Mouse (Mus musculus) frontal cortex, postnatal 14 days (tissue): ENCODE results near the gene Gucd1.
"Not testable (repeated sequence)": the region's sequence is repeated elsewhere in the genome, so short reads cannot be mapped to it uniquely, and the experiment has no call there.

ENCODE experiments used
- DNase-seq, 2 experiments: peaks; one replicate each; pipeline ENCODE4 v3.0.0; 2022; ENCODE audit warnings: low spot score in 2 of 2

The Gucd1 gene

DNA sequence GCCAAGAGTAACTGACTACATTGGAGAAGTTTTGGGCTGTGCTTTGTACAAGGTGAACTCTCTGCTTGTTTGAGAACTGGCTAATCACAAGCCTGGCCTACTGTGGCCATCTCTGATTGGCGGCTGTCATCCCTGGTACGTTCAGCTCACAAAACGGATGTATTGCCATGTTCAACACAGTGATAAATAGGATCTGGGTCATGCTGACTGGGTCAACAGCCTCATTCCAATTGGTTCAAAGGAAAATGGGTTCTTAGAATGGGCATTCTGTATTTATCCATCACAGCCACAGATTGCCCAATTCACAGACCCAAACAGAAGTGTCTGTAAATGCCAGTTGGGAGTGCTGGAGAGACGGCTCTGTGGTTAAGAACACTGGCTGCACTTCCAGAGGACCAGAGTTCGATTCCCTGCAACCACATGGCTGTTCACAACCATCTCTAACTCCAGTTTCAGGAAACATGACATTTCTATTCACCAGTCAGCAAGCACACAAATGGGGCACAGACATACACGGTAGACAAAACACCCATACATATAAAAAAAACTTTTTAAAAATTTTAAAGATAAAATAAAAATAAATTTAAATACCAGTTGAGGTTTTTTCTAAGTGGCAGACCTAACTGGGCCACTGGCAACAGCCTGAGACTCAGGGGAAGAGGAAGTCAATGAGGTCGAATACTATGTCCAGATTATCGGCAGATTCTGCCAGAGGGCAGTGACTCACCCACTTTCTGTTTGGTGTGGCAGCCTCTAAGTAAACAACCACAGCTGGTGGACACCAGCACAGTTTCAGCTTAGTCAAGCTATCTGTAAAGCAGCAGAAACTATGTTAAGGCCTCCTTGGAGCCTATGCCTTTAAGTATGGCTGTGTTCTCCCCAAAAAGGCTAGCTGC lies 13.3 kb downstream of the Gucd1 start:
- no peak for DNase-seq

DNA sequence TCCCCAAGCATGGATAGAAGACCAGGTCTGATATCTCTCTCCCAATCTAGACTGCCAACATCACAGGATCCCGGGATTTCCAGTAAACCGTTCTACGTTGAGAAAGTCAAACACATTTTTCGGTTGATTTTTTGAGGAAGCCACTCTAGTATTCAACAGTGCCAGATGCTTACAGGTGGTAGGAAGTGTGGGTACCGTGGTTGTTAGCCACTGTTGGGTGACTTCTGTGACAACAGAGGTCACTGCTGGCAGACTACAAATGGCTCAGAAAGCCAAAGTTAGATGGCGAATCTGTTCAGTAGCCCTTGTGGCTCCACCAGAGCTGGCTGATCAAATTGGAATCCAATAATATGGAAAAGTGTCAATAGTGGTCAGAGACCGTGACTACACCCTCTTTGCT lies 14.1 kb downstream of the Gucd1 start:
- no peak for DNase-seq

DNA sequence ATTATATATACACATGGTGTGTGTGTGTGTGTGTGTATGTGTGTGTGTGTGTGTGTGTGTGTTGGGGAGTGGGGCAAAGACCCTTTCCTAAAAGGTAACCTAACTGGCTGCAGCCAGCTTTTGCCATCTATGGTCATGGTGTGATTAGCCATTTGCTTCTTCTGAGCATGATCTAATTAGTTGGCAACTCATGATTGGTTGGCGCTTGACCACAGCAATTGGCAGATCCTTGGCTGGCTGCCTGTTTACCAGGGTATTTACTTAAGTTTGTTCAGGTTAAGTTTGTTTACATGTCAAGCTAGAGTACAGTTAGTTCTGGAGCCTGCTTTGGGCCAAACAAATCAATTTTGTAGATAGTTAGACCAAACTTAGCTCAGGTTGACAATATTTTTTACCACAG lies 16.1 kb downstream of the Gucd1 start:
- no peak for DNase-seq

DNA sequence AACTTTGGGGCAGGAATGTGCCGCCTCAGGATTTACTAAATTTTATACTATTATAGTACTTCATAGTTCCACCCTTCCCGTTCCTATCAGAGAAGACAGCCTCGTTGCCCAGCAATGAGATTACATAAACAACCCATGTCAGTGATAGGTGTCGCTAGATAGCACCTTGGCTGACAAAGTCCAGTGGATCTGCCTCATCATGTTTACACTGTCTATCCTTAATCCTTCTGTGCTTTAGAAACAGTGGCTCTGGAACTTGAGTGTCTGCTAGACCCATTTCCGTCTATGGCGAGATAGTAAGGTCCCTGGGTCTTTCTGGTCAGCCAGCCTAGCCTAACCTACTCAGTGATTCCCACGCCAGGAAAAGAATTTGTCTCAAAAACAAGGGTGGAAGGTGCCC lies 17.4 kb downstream of the Gucd1 start:
- no peak for DNase-seq

DNA sequence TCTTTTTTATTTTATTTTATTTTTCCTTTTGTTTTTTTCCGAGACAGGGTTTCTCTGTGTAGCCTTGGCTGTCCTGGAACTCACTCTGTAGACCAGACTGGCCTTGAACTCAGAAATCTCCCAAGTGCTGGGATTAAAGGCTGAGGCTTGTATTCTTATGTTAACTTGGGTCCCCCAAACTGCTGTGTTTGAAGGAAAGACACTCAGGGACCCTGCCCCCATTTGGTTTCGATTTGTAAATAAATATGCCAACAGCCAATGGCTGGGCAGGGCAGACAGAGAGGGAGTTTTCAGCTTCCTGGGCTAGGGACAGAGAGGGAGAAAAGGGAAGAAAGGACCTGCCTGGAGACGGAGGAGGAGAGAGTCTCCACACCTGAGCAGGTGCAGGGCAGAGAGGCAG lies 18.0 kb downstream of the Gucd1 start:
- DNase-seq, result no peak

DNA sequence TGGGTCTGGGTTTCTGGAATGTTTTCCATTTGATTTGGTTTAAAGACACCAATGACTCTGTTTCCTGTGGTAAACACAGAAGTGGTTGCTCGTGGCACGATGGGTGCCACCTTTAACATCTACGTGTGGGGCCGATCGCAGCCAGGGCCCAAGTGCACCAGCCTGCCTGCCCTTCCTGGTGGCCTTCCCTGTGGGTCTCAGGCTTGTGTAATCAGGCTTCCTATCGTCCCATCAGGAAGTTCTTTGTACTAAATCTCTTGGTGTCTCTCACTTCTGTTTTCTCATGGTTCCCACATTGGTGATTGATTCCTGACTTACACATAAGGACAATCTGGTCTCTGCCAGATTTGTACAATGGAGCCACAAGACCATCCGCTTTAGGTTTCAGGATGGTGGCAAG lies 18.6 kb downstream of the Gucd1 start:
- DNase-seq, result not testable (repeated sequence)

DNA sequence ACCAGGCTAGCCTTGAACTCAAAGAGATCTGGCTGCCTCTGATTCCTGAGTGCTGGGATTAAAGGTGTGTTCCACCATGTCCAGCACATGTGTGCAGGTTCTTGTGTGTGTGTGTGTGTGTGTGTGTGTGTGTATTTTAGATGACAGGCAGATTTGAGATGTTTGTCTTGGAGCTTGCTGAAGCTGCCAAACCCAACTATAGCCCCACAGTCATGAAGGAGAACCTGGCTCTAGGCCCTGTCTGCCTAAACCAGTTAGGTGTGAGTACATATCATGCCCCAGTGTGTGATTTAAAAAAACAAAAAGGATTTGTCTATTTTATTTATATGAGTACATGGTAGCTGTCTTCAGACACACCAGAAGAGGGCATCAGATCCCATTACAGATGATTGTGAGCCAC lies 21.9 kb downstream of the Gucd1 start:
- DNase-seq, result no peak

DNA sequence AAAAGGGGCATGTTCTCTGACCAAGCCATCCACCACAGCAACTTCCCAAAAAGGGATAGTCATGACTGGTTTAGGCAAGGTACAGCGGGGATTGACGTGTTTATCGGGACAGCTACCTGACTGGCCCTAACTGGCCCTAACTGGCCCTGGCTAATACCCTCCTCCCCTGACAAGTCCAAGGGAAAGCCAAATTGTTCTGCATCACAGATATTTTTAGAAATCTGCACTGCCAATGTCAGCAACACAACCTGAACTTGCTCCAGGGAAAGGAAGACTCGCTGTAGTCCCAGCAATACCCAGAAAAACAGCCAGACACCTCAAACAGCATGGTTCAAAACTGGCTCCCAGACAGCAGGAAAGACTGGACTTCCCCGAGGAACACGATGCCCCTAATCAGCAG lies 22.5 kb downstream of the Gucd1 start:
- DNase-seq, result no peak

DNA sequence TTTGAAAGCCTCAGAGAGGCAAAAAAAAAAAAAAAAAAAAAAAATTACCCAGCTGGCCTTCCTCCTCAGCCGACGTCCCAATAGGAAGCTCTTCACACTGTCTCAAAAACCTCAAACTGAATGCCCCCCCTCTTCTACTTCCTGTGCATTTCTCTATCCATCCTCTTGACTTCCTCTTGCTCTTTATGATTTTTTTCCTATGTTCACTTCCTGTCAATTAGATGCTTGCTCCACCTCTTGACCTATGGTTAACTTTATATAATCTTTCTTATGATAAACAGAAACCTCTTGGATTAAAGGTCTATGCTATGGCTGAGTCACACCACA lies 25.9 kb downstream of the Gucd1 start:
- no peak for DNase-seq

DNA sequence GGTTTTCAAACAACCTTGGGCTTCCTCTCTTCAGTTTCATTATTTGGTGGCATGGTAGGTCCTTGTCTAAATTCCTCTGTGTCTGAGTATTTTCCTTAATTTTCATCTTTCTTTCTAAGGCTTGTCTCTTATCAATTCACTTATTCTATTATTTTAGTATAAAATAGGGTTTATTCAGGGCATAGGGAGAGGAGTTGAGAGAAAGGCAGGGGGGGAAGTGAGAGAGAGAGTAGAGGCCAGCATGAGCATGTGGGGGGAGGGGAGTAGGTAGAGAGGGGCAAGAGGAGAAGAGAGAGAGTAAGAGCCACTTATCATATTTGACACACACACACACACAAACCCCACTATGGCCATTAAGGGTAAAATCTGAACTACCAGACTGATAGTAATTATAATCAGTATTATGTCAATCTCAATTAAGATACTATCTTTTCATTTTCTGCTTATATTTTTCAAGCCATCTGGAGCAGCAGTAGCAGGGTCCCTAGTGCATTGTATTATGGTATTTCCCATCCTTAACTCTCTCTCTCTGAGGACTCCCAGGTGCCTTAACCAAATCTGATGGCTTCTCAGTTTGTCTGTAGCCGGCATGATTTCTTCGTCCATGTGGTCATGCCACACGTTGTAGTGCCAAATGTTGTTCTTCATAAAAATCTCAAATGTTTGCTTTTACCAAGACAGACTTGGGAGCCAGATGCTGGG lies 26.4 kb downstream of the Gucd1 start:
- DNase-seq, result no peak

DNA sequence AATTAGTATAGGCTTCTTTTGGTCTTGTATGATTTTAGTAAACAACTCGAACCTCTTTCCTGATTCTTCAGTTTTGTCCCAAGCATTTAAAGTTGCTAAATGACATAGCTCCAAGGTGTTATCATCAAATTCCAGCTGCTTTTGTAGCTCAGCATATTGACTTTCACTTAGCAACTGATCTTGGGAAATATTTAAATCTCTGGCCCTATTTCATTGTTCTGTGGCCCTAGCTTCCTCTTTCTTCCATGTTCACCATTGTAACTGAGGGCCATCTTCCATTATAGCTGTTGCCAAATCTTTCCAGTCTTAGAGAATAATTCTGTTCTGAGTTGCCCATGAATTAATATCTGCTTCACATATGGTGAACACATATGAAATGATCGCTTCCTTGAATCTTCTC lies 27.0 kb downstream of the Gucd1 start:
- DNase-seq, result no peak

DNA sequence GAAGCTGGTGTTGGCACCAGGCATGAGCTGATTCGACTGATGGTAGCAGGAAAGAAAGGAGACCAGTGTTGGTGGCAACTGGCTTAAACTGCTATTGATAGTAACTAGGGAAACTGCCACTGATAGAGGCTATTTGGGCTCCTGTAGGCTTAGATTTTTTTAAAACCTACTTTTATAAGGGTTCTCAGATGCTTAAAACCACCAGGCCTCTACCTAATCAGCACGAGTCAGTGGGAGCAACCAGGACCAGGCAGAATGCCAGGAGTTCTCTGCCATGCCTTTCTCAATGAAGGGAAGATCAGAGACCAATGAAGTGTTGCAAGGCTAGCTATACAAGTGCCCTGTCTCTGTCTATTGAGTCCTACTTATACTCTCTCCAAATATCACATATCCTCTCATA lies 28.2 kb downstream of the Gucd1 start:
- DNase-seq, result no peak

DNA sequence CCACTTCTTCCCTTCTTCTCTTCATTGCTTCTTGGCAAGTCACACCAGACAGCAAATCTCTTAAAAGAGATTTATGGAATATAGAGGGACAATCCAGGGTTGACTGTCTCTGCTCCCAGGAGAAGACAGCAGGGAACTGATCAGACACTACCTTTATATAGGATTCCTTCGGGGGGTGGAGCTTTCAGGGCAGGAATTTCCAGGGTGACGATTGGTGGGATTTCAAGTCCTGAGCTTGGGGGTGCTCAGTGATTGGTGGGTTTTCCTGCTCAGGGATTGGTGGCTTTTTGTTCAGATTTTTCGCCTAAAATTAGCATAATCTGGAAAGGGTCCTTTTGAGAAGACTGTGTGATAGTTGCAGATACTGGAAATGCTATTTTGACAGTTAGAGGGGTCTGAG lies 30.6 kb downstream of the Gucd1 start:
- no peak for DNase-seq

DNA sequence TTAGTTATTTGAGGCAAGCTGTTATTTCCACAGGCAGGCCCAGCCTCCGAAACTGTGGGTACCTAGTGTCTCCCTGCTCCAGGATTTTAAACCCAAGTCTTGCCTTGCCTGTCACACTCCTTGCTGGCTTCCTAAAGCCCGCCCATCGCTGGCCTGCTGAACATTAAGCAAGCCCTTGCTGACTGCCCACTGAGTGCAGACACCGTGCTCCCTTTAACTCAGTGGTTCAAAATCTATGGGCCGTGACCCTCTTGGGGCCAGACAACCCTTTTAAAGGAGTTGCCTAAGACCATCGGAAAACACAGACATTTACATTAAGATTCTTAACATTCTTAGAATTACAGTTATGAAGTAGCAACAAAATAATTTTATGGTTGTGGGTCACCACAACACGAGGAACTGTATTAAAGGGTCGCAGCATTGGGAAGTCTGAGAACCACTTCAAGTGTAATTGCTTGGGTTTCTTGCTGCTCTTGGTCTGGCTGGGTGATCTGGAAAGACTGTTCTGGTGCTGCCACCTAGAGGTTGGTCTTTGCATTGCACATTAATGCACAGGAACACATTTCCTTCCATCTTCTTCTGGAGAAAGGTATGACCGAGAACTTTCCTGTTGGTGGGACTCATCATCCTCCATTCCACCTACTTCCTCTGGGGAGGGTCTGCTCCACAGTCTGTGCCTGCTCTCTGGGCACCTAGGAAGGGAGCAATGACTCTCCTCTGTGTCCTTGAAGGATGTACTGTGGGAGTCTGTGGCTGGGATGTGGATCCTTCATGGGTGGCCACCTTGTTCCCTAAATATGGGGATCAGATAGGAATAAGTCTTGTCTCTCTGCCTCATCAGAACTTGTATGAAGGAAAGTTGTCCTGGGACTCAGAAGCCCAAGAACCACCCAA lies 31.4 kb downstream of the Gucd1 start:
- DNase-seq, result peak; percentile 49 to 83

DNA sequence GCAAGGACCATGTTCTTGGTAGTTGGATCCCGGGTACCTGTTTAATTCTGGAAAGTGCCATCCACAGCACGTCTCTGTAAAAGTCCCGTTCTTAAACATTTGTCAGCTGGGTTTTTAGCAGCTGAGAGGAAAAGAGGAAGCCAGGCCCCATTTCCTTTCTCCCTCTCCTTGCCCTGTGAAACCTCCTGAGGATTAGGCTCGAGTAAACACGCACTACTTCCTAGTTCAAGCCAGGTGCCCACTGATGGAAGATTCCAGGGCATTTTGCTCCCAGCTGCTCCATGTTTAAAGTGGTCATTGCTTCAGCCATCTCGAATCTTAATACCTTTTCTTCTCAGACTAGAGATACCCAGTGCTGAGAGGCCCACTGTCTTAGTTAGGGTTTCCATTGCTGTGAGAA lies 33.0 kb downstream of the Gucd1 start:
- no peak for DNase-seq

DNA sequence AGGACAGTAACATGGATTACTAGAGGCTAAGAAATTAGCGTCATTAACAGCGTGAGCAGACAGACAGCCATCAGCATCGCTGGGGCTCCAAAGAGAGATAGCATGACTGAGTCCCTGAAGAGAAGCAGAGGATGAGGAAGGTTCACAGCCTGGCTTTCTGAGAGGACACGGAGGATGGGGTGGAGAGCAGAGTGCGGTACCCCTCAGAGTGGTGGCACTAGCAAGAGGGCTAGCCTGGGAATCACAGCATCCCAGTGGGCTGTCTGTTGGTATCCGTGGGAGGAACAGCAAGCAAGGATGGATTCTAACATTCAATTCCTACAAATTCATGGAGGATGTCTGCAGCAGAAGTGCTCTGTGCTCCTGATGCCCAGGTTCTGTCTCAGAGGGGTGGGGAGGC lies 33.7 kb downstream of the Gucd1 start:
- no peak for DNase-seq

DNA sequence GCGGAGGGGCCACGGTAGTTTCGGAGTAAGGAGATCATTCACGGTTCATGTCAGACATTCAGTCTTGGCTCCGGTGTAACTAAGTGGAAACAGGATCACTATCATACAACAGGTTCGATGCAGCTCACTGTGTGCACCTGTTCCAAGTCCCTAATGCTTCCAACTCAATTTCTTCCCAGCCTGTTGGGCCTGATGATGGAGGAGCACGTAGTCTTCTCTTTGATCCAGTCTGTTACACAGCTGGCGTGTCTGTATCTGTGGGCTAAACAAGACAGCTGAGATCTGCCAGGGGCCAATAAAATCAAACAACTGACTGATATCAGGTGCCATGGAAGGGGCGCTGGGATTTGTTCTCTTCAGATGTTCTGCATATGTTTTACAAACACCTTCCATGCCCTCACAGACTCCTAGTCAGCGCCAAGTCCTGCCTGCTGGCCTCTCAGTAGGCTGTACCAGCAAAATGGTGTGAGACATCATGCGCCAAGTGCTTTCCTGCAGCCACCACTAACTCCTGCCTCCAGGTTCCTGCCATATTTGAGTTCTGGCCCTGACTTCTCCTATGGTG lies 34.8 kb downstream of the Gucd1 start:
- DNase-seq, result no peak

DNA sequence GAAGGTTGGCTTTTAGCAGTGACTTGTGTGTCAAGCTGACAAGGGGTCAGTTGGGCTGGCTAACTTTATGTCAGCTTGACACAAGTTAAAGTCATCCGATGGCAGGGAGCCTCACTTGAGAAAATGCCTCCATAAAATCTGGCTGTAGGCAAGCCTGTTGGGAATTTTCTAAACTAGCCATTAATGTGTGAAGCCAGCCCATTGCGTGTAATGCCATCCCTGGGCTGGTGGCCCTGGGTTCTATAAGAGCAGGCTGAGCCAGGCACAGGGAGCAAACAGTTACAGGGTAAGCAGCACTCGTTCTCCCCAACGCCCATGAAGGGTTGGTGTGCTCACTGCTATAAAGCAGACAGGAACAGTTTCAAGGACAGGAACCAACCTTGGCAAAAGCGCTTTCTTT lies 35.5 kb downstream of the Gucd1 start:
- no peak for DNase-seq

DNA sequence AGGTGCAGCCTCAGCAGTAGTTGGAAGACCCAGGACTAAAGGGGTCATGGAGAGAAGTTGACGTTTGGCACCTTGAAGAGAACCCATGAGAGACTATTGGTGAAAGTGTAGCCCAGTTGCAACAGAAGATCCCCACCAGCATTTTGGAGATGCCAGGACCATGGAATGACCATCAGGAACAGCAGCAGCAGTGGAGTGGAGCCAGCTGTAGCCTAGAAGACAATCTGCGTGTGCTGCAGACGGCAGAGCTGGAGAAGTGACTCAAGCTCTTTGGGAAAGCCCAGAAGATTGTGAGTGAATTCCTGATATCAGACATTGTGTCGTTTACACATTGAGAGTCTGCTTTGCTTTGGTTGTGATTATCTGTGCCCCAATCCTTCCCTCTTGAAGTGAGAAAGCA lies 36.1 kb downstream of the Gucd1 start:
- no peak for DNase-seq

DNA sequence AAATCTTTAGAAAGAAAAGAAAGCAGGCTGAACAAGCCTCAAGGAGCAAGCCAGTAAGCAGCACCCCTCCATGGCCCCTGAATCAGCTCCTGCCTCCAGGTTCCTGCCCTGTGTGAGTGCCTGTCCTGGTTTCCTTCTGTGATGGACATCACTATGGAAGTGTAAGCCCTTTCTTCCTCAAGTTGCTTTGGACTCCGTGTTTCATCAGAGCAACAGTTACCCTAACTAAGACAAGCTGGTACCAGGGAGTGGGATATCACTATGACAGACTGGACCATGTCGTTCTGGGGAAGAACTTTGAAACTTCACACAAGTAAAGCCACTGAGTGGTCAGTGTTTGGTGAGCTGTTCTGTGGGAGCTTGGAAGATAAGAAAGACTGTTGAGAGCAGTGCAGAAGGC lies 37.8 kb downstream of the Gucd1 start:
- DNase-seq, result no peak

DNA sequence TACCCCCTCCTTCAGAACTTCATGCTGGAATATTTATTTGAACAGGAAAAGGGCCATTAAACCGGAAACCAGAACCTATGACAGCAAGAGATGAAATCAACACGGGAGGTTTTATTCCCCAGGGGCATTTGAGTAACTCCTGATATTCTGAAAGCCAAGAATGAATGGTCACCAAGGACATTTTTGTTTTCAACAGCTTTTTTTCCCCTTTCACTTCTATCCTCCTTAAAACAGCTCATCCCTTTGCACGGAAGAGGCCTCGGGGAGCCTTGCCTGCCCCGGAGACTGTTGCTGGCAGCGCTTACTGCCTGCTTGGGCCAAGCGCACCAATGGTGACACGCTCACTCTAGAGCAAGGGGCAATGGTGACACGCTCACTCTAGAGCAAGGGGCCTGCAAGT lies 40.7 kb downstream of the Gucd1 start:
- no peak for DNase-seq
